Comparison of ENCODE assay signal across 15 mouse cellular contexts in the genomic region with DNA sequence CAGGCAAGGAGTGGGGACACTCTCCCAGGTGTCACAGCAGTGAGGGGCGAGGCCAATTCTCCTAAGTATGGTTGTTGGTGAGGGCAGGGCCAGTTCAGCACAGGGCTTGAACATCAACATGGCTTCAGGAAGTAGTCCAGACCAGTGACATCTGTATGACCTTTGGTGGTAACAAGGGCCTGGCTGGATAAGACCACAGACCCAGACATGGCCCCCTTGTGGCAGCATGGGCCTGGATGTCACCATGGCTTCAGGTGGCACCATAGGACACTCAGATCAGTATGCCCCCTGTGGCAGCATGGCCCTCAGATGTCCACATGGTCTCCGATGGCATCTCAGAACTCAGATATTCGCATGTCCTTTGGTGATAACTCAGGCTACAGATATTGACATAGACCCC.
"Had no signal": no experiment of that assay in that cellular context is flagged by ENCODE, and none has a peak within 500 bp of the region (broad histone marks: within the 10 kb centered on the region; RNA-seq: fewer than 3 reads in every experiment).

No protein-coding gene starts in this region.

- ATAC-seq: midbrain, embryonic 16.5 days had no signal

- H3K9ac ChIP-seq: liver, embryonic 15.5 days; lung, embryonic 14.5 days; neural tube, embryonic 12.5 days; stomach, embryonic 15.5 days had no signal

- DNase-seq: kidney, adult 18-20 months; kidney, postnatal 10 days; left cerebral cortex, postnatal 4 days; liver; lung, embryonic 14.5 days; lung, postnatal 14 days; right cerebral cortex, postnatal 4 days; spleen, adult 18-20 months had no signal

- H3K27me3 ChIP-seq: liver, embryonic 15.5 days; neural tube, embryonic 12.5 days; stomach, embryonic 15.5 days had no signal

- H3K27ac ChIP-seq: liver, embryonic 15.5 days; macrophage; neural tube, embryonic 12.5 days; stomach, embryonic 15.5 days had no signal

- H3K36me3 ChIP-seq: liver, embryonic 15.5 days; neural tube, embryonic 12.5 days; stomach, embryonic 15.5 days had no signal

- H3K4me2 ChIP-seq: liver, embryonic 15.5 days; lung, embryonic 14.5 days; midbrain, embryonic 11.5 days; neural tube, embryonic 12.5 days; stomach, embryonic 15.5 days had no signal

- H3K9me3 ChIP-seq: liver, embryonic 15.5 days; neural tube, embryonic 12.5 days; stomach, embryonic 15.5 days had no signal

- H3K4me1 ChIP-seq: neural tube, embryonic 12.5 days had no signal

- H3K4me3 ChIP-seq: liver, embryonic 15.5 days; megakaryocyte, embryonic 14.5 days; neural tube, embryonic 12.5 days; stomach, embryonic 15.5 days had no signal
